Mouse (Mus musculus) brain, embryonic 14.5 days (tissue): ENCODE data around the gene Grb2.

Experiments used
- CTCF ChIP-seq: fragments of 200-500 bp; IDR thresholded peaks from 2 replicates; pipeline ENCODE4 v1.5.1; 2012; ENCODE audit warnings: inconsistent platforms, mild to moderate bottlenecking, moderate library complexity, borderline replicate concordance; ENCODE audit not compliant: insufficient read depth, insufficient read length; ENCODE audit errors: extremely low read depth
- POLR2A ChIP-seq: fragments of 200-500 bp; IDR thresholded peaks from 2 replicates; pipeline ENCODE4 v1.6.1; 2012; ENCODE audit warnings: mild to moderate bottlenecking, inconsistent platforms, borderline replicate concordance; ENCODE audit not compliant: poor library complexity, insufficient read depth, insufficient read length, severe bottlenecking; ENCODE audit errors: extremely low read depth

GRCm38 (mm10) chr11:115717660-115718390 lies 9.4 kb upstream of the Grb2 start:
- TF ChIP-seq CTCF = peak; percentile 32; the same call in 1 of the 2 replicates
- no peak for TF ChIP-seq POLR2A
